Mouse (Mus musculus): ENCODE measurements around the gene Rnase13.
A peak's percentile ranks its signal among the peaks of the same experiment; 100 is the strongest.
"Not testable (repeated sequence)": the region's sequence is repeated elsewhere in the genome, so short reads cannot be mapped to it uniquely, and the experiment has no call there.

The Rnase13 gene

GRCm38 (mm10) chr14:51922571-51922865 lies at the start of gene Rnase13:
Gene Rnase13 (minus strand): TSS chr14:51922773.
- peak in 1 of 2 experiments; percentile 30 for DNase-seq

- DNase-seq: no peak
Measured at GRCm38 (mm10) chr14:51967400-51967799, 44.8 kb upstream of the Rnase13 start.

DNA sequence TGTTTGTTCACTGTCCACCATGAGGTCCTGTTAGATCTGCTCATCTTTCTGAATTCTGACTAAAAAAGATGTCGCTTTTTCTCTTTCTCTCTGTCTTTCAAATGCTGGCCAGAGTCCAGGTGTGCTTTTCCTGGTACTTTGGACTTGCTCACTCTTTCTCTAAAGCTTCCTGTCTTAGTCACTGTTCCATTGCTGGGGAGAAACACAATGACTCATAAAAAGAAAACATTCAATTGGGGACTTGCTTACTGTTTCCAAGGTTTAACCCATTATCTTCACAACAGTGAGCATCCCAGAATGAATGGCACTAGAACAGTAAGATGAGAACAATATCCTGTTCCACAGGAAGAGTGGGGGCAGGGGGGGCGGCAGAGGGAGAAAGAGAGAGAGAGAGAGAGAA lies 37.7 kb upstream of the Rnase13 start:
- DNase-seq: no peak

DNA sequence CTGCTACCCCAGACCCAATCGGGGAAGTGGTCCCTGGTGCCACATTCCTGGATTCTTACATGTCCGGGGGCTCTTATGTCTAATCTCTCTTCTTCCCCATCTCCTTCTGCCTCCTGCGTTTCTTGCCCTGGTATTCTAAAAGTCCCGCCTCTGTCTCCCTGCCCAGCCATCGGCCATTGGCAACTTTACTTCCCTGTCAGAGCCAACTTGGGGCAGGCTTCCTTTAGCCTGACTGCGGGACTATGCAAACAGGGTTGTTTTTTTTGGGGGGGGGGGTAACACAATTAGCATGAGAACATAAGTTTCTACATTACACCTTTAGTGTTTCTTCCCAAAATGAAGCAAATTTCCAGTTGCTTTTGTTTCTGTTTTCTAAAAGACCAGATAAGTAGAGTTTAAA lies 20.8 kb upstream of the Rnase13 start:
- no peak for DNase-seq

- DNase-seq: no peak
Measured at GRCm38 (mm10) chr14:51942236-51942635, 19.7 kb upstream of the Rnase13 start.

GRCm38 (mm10) chr14:51941577-51941976 lies 19.0 kb upstream of the Rnase13 start:
- no peak for DNase-seq

DNA sequence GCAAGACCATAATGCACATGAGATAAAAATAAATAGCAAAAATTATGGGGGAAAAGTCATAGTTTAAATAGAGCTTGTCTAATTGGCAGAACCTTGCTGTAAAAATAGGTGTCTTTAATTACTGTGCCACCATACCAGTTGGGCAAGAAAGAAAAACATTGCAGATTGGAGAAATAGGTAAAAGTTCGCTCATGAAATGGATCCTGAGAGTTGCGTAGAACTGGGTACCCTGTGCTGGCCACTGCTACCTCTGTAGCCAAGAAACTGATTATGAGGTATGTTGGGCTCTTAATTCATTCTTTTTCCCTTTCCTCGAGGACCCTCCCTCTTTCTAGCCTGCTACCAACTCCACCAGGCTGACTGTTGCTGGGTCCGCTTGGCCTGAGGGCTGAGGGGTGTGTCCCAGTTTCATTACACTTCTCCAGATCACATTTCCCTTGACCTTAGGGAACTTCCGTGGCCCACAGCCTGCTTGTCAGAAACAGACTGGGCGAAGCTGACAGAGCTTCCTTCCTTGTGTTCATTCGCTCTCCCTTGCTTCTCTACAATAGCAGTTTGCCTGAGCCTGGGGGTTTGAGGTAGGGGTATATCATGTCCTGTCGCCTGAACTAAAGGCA lies 18.5 kb upstream of the Rnase13 start:
- no peak for DNase-seq

- DNase-seq: no peak
Measured at GRCm38 (mm10) chr14:51939005-51939404, 16.4 kb upstream of the Rnase13 start.

GRCm38 (mm10) chr14:51932092-51933020 lies 9.8 kb upstream of the Rnase13 start:
- DNase-seq: no peak

DNA sequence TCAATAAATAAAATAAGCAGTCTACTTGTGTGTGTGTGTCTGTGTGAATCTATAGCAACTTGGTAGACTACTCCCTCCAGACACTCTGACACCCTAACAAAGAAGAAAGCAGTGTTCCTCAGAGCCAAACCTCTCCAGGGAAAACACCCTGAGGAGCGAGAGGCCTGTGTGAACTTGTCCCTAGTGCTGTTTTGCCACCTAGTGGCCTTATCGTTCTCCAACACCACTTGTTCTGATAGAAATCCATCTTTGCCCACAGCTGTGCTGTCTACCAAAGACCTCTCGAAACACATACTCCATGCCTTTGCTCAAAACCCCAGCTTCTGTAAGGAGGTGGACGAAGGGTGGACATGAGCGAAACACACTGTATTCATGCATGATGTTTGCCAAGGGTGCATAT lies 8.3 kb upstream of the Rnase13 start:
- DNase-seq: peak; percentile 66 to 68

- DNase-seq: no peak
Measured at GRCm38 (mm10) chr14:51929968-51930367, 7.4 kb upstream of the Rnase13 start.

DNA sequence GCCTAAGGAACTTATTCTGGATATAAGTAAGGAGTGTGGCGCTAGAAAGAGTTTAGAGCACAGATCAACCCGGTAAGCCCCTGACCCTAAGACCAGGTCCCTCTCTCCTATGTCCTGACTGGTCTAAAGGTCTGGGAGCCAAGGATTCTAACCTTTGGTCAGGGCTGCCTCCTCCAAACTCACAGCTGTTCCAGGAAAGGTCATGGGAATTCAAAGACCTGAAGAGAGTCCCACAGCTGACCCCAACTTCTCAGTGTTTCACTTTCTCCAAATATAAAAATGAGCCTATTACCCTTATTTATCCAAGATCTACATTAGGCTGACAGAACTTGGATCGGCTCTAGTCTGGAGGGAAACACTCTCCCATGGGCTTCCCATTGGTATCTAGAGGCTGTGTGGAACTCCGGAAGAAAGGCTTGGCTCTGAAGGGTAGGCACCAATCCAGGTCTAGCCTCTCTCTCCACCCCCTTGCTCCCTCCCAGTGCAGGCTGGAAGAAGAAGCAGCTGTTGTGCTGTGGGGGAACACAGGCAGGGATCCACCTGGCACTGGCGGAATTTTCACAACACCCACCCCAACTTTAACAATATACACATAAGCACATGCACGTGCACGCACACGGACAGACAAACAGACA lies 6.9 kb upstream of the Rnase13 start:
- peak; percentile 32 to 40 for DNase-seq

DNA sequence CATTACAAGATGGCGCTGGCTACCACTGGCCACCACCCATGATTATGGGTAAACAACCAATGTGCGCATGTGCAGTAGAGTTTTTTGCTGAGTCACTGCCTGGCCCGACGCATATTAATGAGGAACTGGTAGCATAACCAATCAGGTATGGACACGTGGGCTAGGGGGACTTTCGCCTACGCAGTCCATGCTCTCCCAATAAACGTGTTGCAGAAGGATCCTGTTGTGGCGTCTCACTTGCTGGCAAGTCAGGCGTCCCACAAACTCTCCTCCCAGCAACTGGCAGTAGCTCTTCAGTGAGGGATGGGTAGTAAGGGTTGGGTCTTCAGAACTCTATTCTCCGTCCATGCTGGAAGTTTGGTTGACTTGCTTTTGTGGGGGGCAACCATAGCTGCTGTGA lies 4.4 kb upstream of the Rnase13 start:
- DNase-seq: not testable (repeated sequence)

DNA sequence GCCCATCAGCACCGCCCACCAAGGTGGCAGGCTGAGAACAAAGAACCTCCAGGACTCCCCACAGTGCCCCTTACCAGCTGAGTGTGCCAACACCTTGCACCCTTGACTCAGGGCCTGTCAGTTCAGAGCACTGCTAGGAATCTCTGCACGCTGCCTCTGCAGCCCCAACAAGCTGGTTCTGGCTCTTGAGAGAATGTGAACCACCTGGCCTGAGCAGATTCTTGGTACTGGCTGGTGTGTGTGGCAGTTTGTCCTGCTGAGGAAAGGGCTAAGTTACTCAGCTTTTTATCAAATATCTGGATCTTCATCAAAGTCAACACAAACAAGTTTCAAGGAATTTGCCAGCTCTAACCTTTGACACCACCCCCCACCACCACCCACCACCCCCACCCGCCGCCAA lies 919 bp upstream of the Rnase13 start:
- DNase-seq: no peak

- DNase-seq: no peak
Measured at GRCm38 (mm10) chr14:51922910-51923309, 337 bp upstream of the Rnase13 start.

DNA sequence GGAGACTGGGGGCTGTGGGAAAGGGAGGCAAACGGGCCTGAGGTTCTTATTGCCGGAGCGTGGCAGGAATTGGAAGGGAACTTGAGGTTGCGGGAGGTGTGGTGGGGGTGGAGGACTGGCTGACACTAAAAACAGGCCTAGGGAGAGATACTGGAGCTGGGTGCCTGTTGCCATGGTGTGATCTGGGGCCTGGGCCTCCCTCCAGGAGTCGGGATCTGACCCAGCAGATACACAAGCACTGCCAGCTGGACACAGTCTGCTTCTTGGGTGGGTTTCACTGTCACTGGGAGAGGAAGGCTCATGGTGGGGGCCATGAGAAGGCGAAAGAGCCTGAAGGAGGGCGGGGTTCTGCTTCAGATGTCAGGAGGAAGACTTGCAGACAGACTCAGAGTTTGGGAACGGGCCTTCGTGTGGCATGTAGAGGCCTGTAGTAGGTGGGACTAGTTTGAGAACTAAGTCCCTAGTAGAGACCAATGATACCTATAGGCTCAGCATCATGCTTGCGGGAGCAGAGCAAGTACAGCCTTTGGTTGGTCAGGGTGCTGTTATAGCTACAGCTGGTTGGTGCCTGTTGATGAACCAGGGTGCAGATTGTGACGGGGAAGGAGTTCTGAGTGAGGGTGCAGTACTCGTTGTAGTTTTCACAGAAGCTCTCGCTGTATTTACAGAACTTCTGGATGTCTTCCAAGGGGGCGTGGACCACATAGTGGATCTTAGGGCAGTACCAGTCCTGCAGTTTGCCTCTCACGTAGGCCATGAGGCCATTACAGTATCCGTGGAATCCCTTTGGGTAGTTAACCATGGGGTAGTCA lies 608 bp downstream of the Rnase13 start:
- peak; percentile 30 to 36 for DNase-seq

DNA sequence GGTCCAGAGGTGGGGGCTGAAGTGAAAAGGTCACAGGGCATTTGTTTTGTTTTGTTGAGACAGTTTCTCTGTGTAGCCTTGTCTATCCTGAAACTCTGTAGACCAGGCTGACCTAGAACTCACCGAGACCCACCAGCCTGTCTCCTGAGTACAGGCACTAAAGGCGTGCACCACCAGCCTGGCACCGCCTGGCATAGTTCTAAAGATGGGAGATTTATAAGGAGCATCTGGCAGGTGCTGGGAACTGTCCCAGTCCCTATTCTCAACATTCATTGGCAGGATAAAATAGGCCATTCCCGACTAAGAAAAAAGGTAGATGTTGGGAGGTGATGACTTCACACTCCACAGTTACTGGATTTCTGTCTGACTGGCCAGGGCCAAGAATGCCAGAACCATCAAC lies 3.6 kb downstream of the Rnase13 start:
- DNase-seq: no peak

- no peak for DNase-seq
Measured at GRCm38 (mm10) chr14:51918125-51918524, 4.4 kb downstream of the Rnase13 start, which contains the start of gene Tppp2. Gene Tppp2 (plus strand): TSS chr14:51918425.

DNA sequence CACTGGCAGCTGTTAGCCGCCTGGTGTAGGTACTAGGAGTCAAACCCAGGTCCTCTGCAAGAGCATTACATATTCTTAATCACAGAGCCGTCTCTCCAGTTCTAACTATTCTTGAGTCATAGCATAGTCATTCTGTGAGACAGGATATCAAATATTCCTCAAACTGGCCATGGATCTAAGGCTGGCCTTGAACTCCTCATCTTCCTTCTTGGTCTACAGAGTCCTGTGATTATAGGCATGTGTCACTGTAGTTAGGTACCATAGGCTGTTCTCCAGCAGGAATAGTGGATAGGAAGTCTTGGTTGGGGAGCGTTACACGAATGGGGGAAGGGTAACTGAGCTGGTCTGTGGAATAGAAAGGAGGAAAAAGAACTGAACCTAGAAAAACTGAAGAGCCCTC lies 6.0 kb downstream of the Rnase13 start:
- no peak for DNase-seq

- no peak for DNase-seq
Measured at GRCm38 (mm10) chr14:51915030-51915429, 7.5 kb downstream of the Rnase13 start.

DNA sequence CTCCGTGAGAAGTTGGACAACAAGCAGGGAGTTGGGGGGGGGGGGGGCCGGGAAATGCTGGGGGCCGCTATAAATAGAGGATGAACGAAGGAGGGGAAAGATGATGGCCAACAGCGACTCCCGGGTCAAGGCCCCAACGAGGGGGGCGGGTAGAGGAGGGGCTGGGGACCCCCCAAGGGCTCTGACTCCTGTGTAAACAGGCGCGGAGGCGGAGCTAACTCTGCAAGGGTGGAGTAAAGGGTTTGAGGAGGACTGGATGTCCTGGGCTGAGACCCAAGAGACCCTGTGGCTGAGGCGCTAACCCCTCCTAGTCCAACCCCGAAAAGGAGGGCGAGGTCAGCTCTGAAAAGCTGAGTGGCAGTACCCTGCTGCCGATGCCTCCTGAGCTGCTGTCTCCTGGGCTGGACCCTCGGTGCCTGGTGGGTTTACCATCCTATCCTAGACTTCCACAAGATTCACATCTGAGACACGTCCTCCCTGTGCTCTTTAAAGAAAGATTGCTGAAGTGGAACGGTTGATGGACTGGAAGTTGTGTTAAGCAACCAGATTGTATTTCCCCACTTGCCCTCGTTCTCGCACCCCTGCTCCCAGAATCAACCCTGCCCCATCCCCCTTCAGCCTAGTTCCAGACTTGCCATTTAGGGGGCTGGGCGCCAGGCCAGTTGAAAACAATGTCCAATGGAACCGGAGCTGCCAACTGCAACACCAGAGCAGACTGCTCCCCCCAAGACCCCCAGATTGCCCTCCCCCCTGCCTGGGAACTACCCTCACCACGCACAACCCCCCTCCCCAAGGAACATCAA lies 8.4 kb downstream of the Rnase13 start, which contains the start of gene Ndrg2:
TSS of gene Ndrg2 (minus strand) at position 199 of the 803 bp plus-strand sequence.
- peak; percentile 65 to 70 for DNase-seq
